Mouse (Mus musculus) spleen, adult 2 months (tissue): ENCODE data around the gene Gpr39.

Source experiments
- CTCF ChIP-seq: fragments of 200-500 bp; IDR thresholded peaks from 2 replicates; pipeline ENCODE4 v1.5.1; 2011; ENCODE audit warnings: mild to moderate bottlenecking, inconsistent platforms; ENCODE audit not compliant: insufficient read depth, insufficient read length, insufficient replicate concordance; ENCODE audit errors: extremely low read depth
- POLR2A ChIP-seq: fragments of 200-500 bp; IDR thresholded peaks from 2 replicates; pipeline ENCODE4 v1.6.1; 2011; ENCODE audit warnings: low read depth, low read length, inconsistent platforms

DNA sequence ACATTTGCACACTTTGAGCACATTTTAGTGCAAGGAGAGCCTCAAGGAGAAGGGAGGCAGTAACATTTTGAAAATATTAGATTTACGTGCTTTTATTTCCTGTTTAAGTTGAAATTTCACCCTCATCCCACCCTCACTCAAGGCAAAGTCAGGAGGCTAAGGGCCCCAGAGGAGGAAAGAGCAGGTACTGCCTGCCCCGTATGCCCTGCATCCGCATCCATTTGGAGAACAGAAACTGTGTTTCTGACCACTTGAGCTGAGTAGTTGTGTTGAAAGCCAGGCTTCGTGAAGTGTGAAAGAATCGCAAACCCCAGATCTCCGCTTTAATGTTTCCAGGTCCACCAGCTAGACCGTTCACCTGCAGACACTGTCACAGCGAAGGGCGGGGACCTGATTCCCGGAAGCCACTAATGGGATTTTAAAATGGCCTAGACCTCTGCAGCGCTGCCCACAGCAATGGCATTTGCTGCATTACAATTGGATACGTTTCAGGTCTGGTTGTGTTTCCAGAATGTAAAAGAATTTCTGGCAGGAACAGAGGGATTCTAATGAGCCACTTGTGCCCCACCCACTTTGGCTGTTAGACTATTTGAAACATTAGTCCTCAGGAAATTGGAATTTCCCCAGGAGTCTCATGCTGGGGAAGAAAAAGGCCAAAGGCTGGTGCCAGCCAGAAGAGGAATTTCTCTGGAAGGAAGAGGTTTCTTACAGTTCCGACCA, 11.1 kb downstream of the Gpr39 start:
- TF ChIP-seq POLR2A (no peak), CTCF (no peak)
